Mouse (Mus musculus) stomach, postnatal 0 days (tissue): ENCODE results near the gene Fam71f1. TPM values are rescaled to one million over a fixed set of nuclear protein-coding genes. Genes with fewer than 3 reads are reported as not detected.

Experiments used
- ATAC-seq: fragments of 200-750 bp; cut with Nextera tagmentation; 2 replicates; pipeline ENCODE4 v1.8.0; 2017; ENCODE audit not compliant: low FRiP score, low TSS enrichment
- DNase-seq: peaks from one replicate; pipeline ENCODE4 v3.0.0-alpha.2; 2016; ENCODE audit warnings: low spot score
- H3K27ac ChIP-seq: fragments of 300-500 bp; sonication (generic); replicated peaks from 2 replicates; pipeline ENCODE4 v1.5.1; 2014; ENCODE audit warnings: mild to moderate bottlenecking, control low read depth
- H3K27me3 ChIP-seq: fragments of 300-500 bp; sonication (generic); 2 replicates; pipeline ENCODE4 v1.6.1; 2014; ENCODE audit warnings: low read length; ENCODE audit not compliant: control insufficient read depth, insufficient read depth
- H3K36me3 ChIP-seq: fragments of 300-500 bp; sonication (generic); 2 replicates; pipeline ENCODE4 v1.6.1; 2014; ENCODE audit warnings: low read length, mixed read lengths; ENCODE audit not compliant: control insufficient read depth, insufficient read depth
- H3K4me1 ChIP-seq: fragments of 300-500 bp; sonication (generic); replicated peaks from 2 replicates; pipeline ENCODE4 v1.6.1; 2014; ENCODE audit warnings: antibody characterized with exemption; ENCODE audit not compliant: control insufficient read depth, insufficient read depth
- H3K4me2 ChIP-seq: fragments of 300-500 bp; sonication (generic); replicated peaks from 2 replicates; pipeline ENCODE4 v1.6.1; 2014; ENCODE audit warnings: low read depth, mild to moderate bottlenecking, control low read depth, moderate library complexity
- H3K4me3 ChIP-seq: fragments of 300-500 bp; sonication (generic); 2 replicates; pipeline ENCODE4 v1.5.1; 2014; ENCODE audit warnings: low read depth, low read length, control low read depth
- H3K9ac ChIP-seq: fragments of 300-500 bp; sonication (generic); 2 replicates; pipeline ENCODE4 v1.6.1; 2014; ENCODE audit warnings: mild to moderate bottlenecking, low read length, control low read depth, mixed read lengths
- H3K9me3 ChIP-seq: fragments of 300-500 bp; sonication (generic); 2 replicates; pipeline ENCODE4 v1.6.1; 2016; ENCODE audit warnings: low read length; ENCODE audit not compliant: control insufficient read depth
- CTCF ChIP-seq: IDR thresholded peaks from 2 replicates; pipeline ENCODE4 v1.5.1; 2016; ENCODE audit warnings: antibody characterized with exemption, low read depth, mild to moderate bottlenecking, moderate library complexity
- EP300 ChIP-seq: optimal IDR thresholded peaks from 2 replicates; pipeline ENCODE3; 2016; ENCODE audit warnings: antibody characterized with exemption
- WGBS: fragments of 180-500 bp; shearing (Covaris S2); extraction: QIAGEN DNeasy Blood & Tissue Kit; methylation state at CpG from one replicate; pipeline ENCODE4 v1.1.7; 2014; 5-methylcytosine and 5-hydroxymethylcytosine counted together
- polyA plus RNA-seq: library from polyadenylated mRNA; unstranded; fragments of >200 nt; fragmentation: Nextera tagmentation; extraction: Ambion mirVana; gene quantifications from 2 replicates; pipeline ENCODE4 v1.2.1, GENCODE M21; 2015

Gene Fam71f1
- polyA plus RNA-seq, 1 experiment from 2014 or later = not detected

- Histone ChIP-seq H3K27me3 (no peaks in the 10 kb centered on the region), H3K4me3 (no peak overlapping the region), H3K9ac (no peak overlapping the region), H3K9me3 (no peaks in the 10 kb centered on the region), H3K36me3 (no peaks in the 10 kb centered on the region), H3K27ac (no peak overlapping the region), H3K4me1 (no peaks in the 10 kb centered on the region), H3K4me2 (no peak overlapping the region)
- DNase-seq (no peak), ATAC-seq (no peak)
- WGBS = 33% methylated on average over 2 of the region's 2 CpGs
- no peak for TF ChIP-seq EP300
Measured at GRCm38 (mm10) chr6:29299112-29299511, 19.8 kb upstream of the Fam71f1 start.

GRCm38 (mm10) chr6:29303251-29303650 is 15.7 kb upstream of the Fam71f1 start:
- Histone ChIP-seq H3K4me1 (no peaks in the 10 kb centered on the region), H3K9ac (no peak overlapping the region), H3K9me3 (no peaks in the 10 kb centered on the region), H3K4me3 (no peak overlapping the region), H3K27ac (no peak overlapping the region), H3K4me2 (no peak overlapping the region), H3K36me3 (no peaks in the 10 kb centered on the region), H3K27me3 (no peaks in the 10 kb centered on the region)
- DNase-seq (no peak), ATAC-seq (no peak)
- TF ChIP-seq CTCF (no peak), EP300 (no peak)

- Histone ChIP-seq H3K9me3 (no peaks in the 10 kb centered on the region), H3K27me3 (no peaks in the 10 kb centered on the region), H3K9ac (no peak overlapping the region), H3K36me3 (no peaks in the 10 kb centered on the region), H3K4me3 (no peak overlapping the region), H3K4me1 (no peaks in the 10 kb centered on the region), H3K4me2 (no peak overlapping the region), H3K27ac (no peak overlapping the region)
- no peak for ATAC-seq
- peak; percentile 50 for TF ChIP-seq CTCF
- no peak for TF ChIP-seq EP300
- no peak for DNase-seq
- 36% methylated on average over 5 of the region's 5 CpGs for WGBS
Measured at GRCm38 (mm10) chr6:29303726-29304125, 15.2 kb upstream of the Fam71f1 start.

DNA sequence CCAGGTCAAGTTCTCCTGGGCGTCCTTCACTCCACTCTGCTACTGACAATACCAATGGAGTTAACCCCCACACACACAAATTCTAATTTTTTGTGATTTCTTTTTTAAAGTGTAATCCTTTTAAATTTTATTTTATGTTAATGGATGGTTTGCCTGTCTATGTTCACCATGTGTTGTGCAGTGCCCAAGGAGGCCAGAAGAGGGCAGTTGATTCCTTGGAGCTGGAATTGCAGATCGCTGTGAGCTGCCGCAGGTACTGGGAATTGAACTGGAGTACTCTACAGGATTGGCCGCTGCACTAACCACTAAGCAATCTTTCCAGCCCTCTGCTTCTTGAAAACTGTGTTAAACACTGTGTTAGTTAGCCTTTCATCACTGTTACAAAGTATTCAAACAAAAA is 13.5 kb upstream of the Fam71f1 start:
- no peak overlapping the region for H3K4me3 ChIP-seq
- TF ChIP-seq CTCF (no peak), EP300 (no peak)
- H3K4me1 ChIP-seq = no peaks in the 10 kb centered on the region
- DNase-seq (no peak), ATAC-seq (no peak)
- no peak overlapping the region for H3K27ac ChIP-seq
- H3K9ac ChIP-seq = no peak overlapping the region
- no peaks in the 10 kb centered on the region for H3K9me3 ChIP-seq
- no peak overlapping the region for H3K4me2 ChIP-seq
- no peaks in the 10 kb centered on the region for H3K27me3 ChIP-seq
- WGBS = 90% methylated on average over 4 of the region's 4 CpGs
- no peaks in the 10 kb centered on the region for H3K36me3 ChIP-seq

DNA sequence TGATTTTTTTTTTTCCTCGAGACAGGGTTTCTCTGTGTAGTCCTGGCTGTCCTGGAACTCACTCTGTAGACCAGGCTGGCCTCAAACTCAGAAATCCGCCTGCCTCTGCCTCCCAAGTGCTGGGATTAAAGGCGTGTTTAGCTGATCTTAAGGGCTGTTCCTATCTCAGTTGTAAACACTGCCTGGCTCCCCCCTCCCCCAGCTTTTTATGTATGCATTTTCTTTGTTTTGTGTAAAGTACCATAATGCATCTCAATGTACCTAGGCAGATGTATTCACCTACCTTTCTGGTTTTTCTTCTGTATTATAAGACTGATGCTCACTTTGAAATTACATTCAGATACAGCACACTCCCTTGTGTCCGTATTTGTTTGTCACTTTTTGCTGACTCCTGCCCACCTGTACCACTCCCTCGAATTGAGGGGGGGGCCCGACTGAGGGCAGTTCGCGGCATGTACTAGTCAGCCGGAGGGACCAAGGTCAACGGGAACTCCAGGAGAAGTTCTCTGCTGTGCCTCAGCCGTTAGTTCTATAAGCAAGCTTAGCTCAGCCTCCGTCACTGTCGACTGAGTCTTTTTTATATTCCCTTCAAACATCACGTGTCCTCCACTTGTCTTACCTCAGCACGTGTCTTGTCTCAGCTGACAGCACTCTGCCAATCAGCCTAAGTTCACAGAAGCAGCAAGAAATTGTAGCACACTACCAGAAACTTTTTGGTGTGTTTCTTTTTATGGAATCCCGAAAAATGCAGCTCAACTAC is 9.9 kb upstream of the Fam71f1 start:
- WGBS = 84% methylated on average over 16 of the region's 16 CpGs

GRCm38 (mm10) chr6:29313690-29314202 is 5.2 kb upstream of the Fam71f1 start:
- no peaks in the 10 kb centered on the region for H3K9me3 ChIP-seq
- 71% methylated on average over 14 of the region's 14 CpGs for WGBS
- no peak overlapping the region for H3K9ac ChIP-seq
- no peak overlapping the region for H3K4me2 ChIP-seq
- no peaks in the 10 kb centered on the region for H3K4me1 ChIP-seq
- no peak overlapping the region for H3K4me3 ChIP-seq
- ATAC-seq = no peak
- H3K27me3 ChIP-seq = no peaks in the 10 kb centered on the region
- H3K27ac ChIP-seq = no peak overlapping the region
- DNase-seq = no peak
- H3K36me3 ChIP-seq = no peaks in the 10 kb centered on the region
- TF ChIP-seq EP300 = no peak
- no peak for TF ChIP-seq CTCF

More for the DNA sequence above, 9.9 kb upstream of the Fam71f1 start:
- H3K9ac ChIP-seq = no peak overlapping the region
- H3K27me3 ChIP-seq = no peaks in the 10 kb centered on the region
- ATAC-seq (no peak), DNase-seq (no peak)
- H3K27ac ChIP-seq = no peak overlapping the region
- H3K36me3 ChIP-seq = no peaks in the 10 kb centered on the region
- no peak overlapping the region for H3K4me3 ChIP-seq
- H3K4me1 ChIP-seq = no peaks in the 10 kb centered on the region
- no peak overlapping the region for H3K4me2 ChIP-seq
- no peaks in the 10 kb centered on the region for H3K9me3 ChIP-seq
- TF ChIP-seq CTCF (no peak), EP300 (no peak)
